Mouse (Mus musculus) kidney, adult 8-10 months (tissue): ENCODE data around the gene Pllp.

ENCODE experiments used
- DNase-seq, 2 experiments: peaks; one replicate each; pipeline ENCODE4 v3.0.0; 2022

Gene Pllp

GRCm38 (mm10) chr8:94695994-94696384, at the start of gene Pllp:
Gene Pllp (minus strand): TSS chr8:94696278.
- DNase-seq = peak; percentile 47 to 61

GRCm38 (mm10) chr8:94745476-94746184, 49.6 kb upstream of the Pllp start, which contains the start of gene Ccl22:
Gene Ccl22 (plus strand): TSS chr8:94745590.
- no peak for DNase-seq

GRCm38 (mm10) chr8:94744972-94745371, 48.9 kb upstream of the Pllp start:
- no peak for DNase-seq

- no peak for DNase-seq
Measured at GRCm38 (mm10) chr8:94744484-94744883, 48.4 kb upstream of the Pllp start.

GRCm38 (mm10) chr8:94741726-94742125, 45.6 kb upstream of the Pllp start:
- no peak for DNase-seq

- DNase-seq = no peak
Measured at GRCm38 (mm10) chr8:94740591-94740990, 44.5 kb upstream of the Pllp start.

GRCm38 (mm10) chr8:94739829-94740228, 43.8 kb upstream of the Pllp start:
- DNase-seq = no peak

- DNase-seq = peak; percentile 8 to 13
Measured at GRCm38 (mm10) chr8:94735426-94736094, 39.5 kb upstream of the Pllp start.

- DNase-seq = no peak
Measured at GRCm38 (mm10) chr8:94734735-94735350, 38.8 kb upstream of the Pllp start.

GRCm38 (mm10) chr8:94733821-94734465, 37.9 kb upstream of the Pllp start:
- no peak for DNase-seq

- no peak for DNase-seq
Measured at GRCm38 (mm10) chr8:94729301-94729700, 33.2 kb upstream of the Pllp start.

GRCm38 (mm10) chr8:94725998-94726397, 29.9 kb upstream of the Pllp start:
- no peak for DNase-seq

GRCm38 (mm10) chr8:94716841-94717240, 20.8 kb upstream of the Pllp start:
- no peak for DNase-seq

GRCm38 (mm10) chr8:94715871-94716270, 19.8 kb upstream of the Pllp start:
- DNase-seq = no peak

GRCm38 (mm10) chr8:94714556-94714955, 18.5 kb upstream of the Pllp start:
- DNase-seq = no peak

- DNase-seq = no peak
Measured at GRCm38 (mm10) chr8:94711160-94711718, 15.2 kb upstream of the Pllp start.

- DNase-seq = no peak
Measured at GRCm38 (mm10) chr8:94710336-94710735, 14.3 kb upstream of the Pllp start.

- DNase-seq = peak; percentile 46 to 62
Measured at GRCm38 (mm10) chr8:94706732-94707395, 10.8 kb upstream of the Pllp start.

- DNase-seq = no peak
Measured at GRCm38 (mm10) chr8:94705581-94706245, 9.6 kb upstream of the Pllp start.

GRCm38 (mm10) chr8:94704669-94704984, 8.5 kb upstream of the Pllp start:
- DNase-seq = no peak

GRCm38 (mm10) chr8:94703972-94704668, 8.0 kb upstream of the Pllp start:
- peak; percentile 95 to 99 for DNase-seq
